Mouse (Mus musculus): ENCODE data around the gene Rarb.

DNA sequence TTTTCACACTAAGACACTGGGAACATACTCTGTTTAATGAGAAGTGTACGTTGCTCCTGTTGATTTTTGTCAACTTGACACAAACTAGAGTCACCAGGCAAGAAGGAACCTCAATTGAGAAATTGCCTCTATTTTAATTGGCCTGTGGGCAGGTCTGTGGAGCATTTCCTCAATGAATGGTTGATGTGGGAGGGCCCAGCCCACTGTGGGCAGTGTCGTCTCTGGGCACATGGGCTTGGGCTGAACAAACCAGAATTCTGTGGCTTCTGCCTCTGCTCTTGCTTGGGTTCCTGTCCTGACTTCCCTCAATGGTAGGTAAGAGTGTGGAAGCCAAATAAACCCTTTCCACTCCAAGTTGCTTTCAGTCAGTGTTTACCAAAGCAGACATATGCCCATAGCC is 255.0 kb downstream of the Rarb start:
- TF ChIP-seq CTCF (conservative IDR thresholded peaks at IDR 0.05; ENCODE audit: low read length): no peak
- TF ChIP-seq NANOG (IDR thresholded peaks at IDR 0.05; ENCODE audit: borderline replicate concordance, low read length): no peak
